Mouse (Mus musculus) adrenal gland, adult 2 months (tissue): ENCODE measurements around the gene Zfp101. TPM values are rescaled to one million over a fixed set of nuclear protein-coding genes. Genes with fewer than 3 reads are reported as not detected.

Experiments
- DNase-seq: peaks from one replicate; pipeline ENCODE4 v3.0.0; 2021
- long read RNA-seq: library from polyadenylated mRNA; stranded (forward); transcript quantifications from one replicate; pipeline ENCODE4 v2.0.0, GENCODE M21; 2021
- polyA plus RNA-seq: library from polyadenylated mRNA; depleted of rRNA; stranded (reverse); fragments of >200 nt; gene quantifications from 2 replicates; pipeline ENCODE4 v1.2.3, GENCODE M21; 2012; rRNA removed
- total RNA-seq, 2 experiments: library from RNA; stranded (reverse); gene quantifications; 2 replicates each; pipeline ENCODE4 v1.2.3; 2021

Zfp101 gene
- total RNA-seq (10 to 100 TPM in 1 of 2 experiments, 1 to 10 TPM in 1; 5.4 to 10.4 TPM), polyA plus RNA-seq (0.42 and 0.52 TPM in 2 replicates)
- long read RNA-seq, partial matches to known transcripts, result 0 of 2 reads
- long read RNA-seq, other reads (novel, unspliced or antisense), result 0 of 2 reads

DNA sequence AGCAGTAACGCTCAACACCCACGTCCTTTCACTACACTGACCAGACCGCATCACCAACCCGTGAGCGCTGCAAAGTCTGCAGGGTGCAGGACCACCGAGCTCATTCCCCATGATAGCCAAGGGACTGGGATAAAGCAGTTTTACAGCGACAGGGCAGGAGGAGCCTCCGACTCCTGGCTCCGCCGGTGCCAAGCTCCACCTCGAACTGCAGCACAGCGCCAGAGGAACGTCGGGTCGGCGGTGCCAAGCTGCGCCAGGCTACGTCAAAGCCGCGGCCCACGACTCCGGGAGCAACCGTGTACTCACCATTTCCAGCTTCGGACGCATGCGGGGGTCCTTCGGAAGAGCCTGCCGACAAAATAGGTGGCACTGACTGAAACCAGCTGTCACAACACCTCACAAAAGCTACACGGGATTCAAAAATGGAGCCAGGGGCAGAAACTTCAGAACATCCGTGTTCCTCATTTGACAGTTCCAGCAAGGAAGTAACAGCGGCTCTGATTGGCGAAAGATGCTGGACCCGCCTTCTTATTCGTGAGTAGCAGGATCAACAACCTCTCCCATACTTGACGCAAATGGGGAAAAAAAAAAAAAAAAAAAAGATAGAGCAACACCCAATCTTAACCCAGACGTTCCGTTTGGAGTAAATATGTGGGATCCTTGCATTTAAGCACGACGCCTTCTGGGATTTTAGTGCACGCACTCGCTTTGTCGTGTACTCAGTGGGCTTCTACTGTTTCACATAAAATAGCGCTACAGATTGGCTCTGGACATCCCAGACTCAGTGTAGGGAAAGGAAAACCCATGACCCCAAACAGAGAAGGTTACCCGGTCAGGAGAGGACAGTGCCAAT, at the start of gene Zfp101:
Zfp101 (minus strand) TSS at position 460 of the 853 bp plus-strand sequence.
- peak; percentile 94 for DNase-seq

DNA sequence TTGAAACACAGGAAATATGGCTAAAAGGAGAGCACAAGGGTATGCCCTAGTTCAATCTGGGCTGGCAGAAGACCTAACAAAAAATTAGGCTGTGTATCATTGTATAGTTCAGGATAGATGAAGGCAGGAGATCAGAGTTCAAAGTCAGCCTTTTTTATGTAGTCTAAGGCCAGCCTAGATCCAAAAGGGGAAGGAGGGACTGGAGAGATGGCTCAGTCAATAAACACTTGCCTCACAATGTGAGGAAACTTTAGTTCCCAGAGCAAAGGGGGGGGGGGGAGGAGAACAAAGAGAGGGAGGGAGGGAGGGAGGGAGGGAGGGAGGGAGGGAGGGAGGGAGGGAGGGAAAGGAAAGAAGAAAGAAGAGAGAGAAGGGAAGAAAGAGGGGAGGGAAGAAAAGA, 46.7 kb upstream of the Zfp101 start:
- DNase-seq, result no peak

DNA sequence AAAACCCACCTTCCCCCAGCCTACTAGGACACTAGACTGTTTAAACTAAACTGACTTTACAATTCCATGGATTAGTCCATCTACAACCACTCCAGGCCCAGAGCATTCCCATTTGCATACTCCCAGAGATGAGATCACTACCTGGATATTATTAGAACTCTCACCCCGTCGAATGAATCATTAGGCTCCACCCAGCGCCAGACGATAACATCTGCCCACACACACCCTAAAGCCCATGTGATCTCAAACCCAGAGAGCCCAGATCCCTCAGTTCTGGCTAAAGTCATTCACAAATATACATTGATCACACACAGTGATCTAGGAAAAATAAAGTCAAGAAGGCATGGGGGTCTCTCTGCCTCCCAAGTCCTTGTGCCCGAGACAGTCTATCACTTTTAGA, 45.5 kb upstream of the Zfp101 start:
- DNase-seq, result peak; percentile 13

DNA sequence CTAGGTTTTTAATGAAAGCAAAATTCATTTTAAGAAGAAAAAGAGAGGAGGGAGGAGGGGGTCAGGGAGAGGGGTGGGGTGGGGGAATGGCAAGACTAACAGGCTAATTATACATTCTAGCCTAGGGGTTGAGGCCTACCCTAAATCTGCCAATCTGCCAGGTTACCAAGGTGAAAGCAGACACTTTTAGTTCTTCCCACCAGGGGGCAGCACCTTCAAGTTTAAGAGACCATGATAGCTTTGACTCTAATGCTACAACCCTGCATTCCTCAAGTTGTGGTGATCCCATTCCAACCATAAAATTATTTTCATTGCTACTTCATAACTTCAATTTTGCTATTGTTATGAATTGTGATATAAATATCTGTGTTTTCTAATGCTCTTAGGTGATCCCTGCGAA, 44.7 kb upstream of the Zfp101 start:
- peak; percentile 76 for DNase-seq

DNA sequence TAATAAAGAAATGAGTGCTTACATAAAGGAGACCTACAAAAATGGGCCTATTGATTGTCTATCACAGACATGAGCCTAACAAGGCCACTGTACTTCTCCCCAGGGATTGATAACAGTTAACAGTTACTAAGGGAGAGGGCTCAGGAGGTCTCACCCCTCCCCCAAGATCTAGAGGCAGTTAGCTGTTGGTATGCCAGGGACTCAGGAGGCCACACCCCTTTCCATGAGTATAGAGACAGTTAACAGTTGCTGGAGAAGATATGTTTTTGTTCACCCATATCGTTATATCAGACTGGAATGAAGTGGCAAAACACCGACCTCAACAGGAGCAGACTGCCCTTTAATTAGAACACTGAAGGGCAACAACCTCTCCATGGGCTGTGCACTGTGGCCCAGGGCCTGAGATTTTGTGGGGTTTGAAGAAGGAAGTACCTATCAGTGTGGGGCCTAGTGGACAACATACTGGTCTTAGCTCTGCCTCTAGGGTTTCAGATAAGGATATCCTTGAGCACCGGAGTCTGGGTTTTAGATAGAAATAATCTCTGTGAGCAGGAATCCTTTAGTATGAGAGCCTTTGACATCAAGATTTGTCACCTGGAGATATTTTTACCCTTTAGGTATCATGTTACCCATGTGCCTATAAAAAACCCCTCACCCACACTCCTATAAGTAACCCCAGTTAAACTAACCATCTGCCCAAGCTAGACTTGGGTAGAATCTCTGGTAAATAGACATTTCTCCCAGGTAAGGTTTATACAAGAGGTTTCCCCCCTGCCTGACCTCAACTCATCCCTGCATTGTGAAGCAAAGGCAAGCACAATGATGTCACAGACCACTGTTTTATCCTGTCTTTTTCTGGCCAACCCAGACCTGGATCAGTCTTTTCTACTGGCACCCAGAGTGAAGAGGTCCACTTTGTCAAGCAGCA, 37.8 kb upstream of the Zfp101 start, which contains the start of gene Actl9:
Actl9 (plus strand) TSS at position 878 of the 928 bp plus-strand sequence.
- no peak for DNase-seq

DNA sequence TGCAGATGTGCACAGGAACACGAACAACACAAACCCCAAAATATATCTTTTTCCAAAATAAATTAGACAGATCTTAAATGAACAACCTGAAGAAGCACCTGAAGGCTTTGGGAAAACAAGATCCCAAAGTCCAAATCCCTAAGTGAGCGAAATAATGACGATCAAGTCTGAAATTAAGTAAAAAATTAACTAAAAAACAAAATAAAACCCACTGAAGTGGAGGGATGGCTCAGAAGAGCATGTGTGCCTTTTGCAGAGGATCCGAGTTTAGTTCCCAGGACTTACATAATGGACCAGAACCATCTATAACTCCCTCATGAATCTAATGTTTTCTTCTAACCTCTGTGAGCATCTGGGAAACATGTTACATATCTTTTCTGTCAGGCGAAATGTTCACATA, 2.2 kb downstream of the Zfp101 start:
- no peak for DNase-seq

DNA sequence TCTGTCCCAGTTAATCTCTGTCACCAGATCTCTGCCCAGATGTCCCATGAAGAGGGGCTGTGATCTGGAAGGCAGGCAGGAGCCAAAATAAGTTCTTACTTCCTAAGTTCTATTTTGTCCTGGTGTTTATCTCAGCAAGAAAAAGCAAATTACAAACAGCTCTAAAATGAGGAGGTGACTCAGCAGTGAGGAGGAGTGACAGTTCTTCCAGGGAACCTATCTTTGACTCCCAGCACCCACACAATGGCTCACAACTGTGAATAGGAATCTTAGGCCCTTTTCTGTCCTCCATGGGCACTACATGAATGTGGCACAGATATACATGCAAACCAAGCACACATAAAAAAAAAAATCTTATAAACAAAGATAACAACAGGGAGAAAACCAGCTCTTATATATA, 8.7 kb downstream of the Zfp101 start:
- DNase-seq, result no peak

DNA sequence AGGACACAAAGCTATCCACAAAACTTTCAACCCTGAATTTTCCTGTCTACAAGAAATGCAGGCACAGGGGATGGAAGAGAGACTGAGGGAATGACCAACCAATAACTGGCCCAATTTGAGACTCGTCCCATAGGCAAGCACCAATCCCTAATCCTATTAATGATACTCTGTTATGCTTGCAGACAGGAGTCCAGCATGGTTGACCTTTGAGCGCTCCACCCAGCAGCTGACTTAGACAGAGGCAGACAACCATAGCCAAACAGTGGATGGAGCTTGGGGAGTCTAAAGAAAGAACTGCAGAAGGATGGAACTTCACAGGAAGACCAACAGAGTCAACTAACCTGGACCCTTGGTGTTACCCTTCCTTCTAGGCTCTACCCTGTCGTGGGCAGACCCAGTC, 21.6 kb downstream of the Zfp101 start:
- no peak for DNase-seq

DNA sequence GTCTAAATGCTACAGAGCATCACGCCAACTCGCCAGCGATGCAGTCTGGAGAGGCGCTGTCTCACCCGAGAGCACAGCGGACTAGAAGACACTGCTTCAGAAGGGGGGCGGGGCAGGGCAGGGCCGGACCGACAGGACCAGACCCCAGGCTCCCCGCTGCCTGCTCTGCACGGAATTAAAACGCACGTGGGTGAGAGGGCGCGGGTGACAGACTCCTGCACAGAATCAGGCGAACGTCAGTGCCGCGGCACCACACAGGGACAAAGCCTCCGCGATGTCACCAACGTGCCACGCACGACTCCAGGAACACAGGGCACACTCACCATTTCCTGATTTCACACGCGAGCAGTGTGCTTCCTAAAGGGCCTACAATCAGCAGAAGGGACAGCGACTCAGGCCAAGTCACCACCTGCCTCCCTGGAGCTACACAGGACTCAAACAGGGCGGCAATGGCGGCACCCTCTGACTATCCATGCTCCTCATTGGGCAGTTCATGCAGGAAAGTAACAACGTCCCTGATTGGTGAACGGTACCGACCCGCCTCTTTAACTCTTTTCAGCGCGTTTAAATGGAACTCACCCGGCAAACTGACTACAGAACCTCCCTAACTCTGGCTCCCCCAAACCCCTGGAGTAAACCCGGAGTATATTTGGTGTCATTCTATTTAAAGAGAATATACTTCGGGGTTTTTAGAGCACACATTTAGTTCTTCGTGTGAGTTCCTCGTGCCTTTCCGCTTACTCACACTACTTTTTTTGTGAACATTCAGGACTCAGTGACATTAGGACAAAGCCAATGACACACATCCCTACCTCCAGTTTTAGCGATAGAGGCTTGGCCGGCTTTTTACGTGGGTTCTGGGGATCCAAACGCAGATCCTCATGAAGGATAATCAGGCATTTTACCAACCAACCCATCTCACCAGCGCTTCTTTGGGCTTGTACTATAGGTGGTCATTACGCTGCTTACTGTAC, 35.7 kb downstream of the Zfp101 start, which contains the start of gene Zfp81:
Zfp81 (minus strand) TSS at position 468 of the 974 bp plus-strand sequence.
- peak; percentile 90 for DNase-seq

DNA sequence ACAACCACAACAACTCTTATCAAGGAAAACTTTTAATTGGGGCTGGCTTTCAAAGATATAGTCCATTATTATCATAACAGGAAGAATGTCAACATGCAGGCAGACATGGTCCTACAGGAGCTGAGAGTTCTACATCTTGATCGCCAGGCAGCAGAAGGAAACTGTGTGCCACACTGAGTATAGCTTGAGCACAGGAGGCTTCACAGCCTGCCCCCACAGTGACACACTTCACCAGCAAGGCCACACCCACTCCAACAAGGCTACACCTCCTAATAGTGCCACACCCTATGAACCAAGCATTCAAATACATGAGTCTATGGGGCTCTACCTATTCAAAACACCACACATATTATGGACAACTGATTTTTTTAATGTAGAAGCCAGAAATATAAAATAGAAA, 41.5 kb downstream of the Zfp101 start:
- no peak for DNase-seq

Other genes with a start within 250 kb of the Zfp101 start
- gene Olfr55, start 226.2 kb downstream of the Zfp101 start, total RNA-seq, result not detected
- gene Olfr55, start 226.2 kb downstream of the Zfp101 start, polyA plus RNA-seq, result not detected in 2 replicates
- gene Olfr239, start 203.3 kb downstream of the Zfp101 start, total RNA-seq, result not detected
- gene Olfr239, start 203.3 kb downstream of the Zfp101 start, polyA plus RNA-seq, result not detected in 2 replicates
- not detected for gene Olfr1564, start 173.0 kb downstream of the Zfp101 start, total RNA-seq
- gene Olfr1564, start 173.0 kb downstream of the Zfp101 start, polyA plus RNA-seq, result 0.06 TPM in 1 of 2 replicates, not detected in the other
- gene Zfp955a, start 139.5 kb downstream of the Zfp101 start, total RNA-seq, result 10 to 100 TPM in 1 of 2 experiments, 1 to 10 TPM in 1; 7.1 to 10.2 TPM
- 0.16 and 0.37 TPM in 2 replicates for gene Zfp955a, start 139.5 kb downstream of the Zfp101 start, polyA plus RNA-seq
- gene Olfr63, start 130.0 kb downstream of the Zfp101 start, total RNA-seq, result under 1 TPM in 1 of 2 experiments, not detected in 1; 0.06 TPM
- not detected in 2 replicates for gene Olfr63, start 130.0 kb downstream of the Zfp101 start, polyA plus RNA-seq
- 10 to 100 TPM in 1 of 2 experiments, 1 to 10 TPM in 1; 9.0 to 11.6 TPM for gene Zfp955b, start 105.1 kb downstream of the Zfp101 start, total RNA-seq
- gene Zfp955b, start 105.1 kb downstream of the Zfp101 start, polyA plus RNA-seq, result 0.87 and 1.1 TPM in 2 replicates
- gene Zfp81, start 35.8 kb downstream of the Zfp101 start, total RNA-seq, result 1 to 10 TPM; 8.6 to 9.1 TPM
- gene Zfp81, start 35.8 kb downstream of the Zfp101 start, polyA plus RNA-seq, result 0.33 and 0.49 TPM in 2 replicates
- not detected for gene Actl9, start 38.3 kb upstream of the Zfp101 start, total RNA-seq
- 0.17 and 0.27 TPM in 2 replicates for gene Actl9, start 38.3 kb upstream of the Zfp101 start, polyA plus RNA-seq
- gene Adamts10, start 129.6 kb upstream of the Zfp101 start, total RNA-seq, result 10 to 100 TPM; 21.2 to 22.4 TPM
- 52.5 and 58.1 TPM in 2 replicates for gene Adamts10, start 129.6 kb upstream of the Zfp101 start, polyA plus RNA-seq
- 1 to 10 TPM; 1.9 to 3.4 TPM for gene Myo1f, start 161.1 kb upstream of the Zfp101 start, total RNA-seq
- gene Myo1f, start 161.1 kb upstream of the Zfp101 start, polyA plus RNA-seq, result 2.5 and 2.7 TPM in 2 replicates
- 10 to 100 TPM; 35.1 to 39.4 TPM for gene Zfp414, start 234.4 kb upstream of the Zfp101 start, total RNA-seq
- gene Zfp414, start 234.4 kb upstream of the Zfp101 start, polyA plus RNA-seq, result 105 and 106 TPM in 2 replicates
- under 1 TPM; 0.49 to 0.97 TPM for gene Pram1, start 243.4 kb upstream of the Zfp101 start, total RNA-seq
- not detected in 2 replicates for gene Pram1, start 243.4 kb upstream of the Zfp101 start, polyA plus RNA-seq